Mouse (Mus musculus): ENCODE data around the gene BC028528.

GRCm38 (mm10) chr3:95928261-95928657, 36.5 kb upstream of the BC028528 start:
- TF ChIP-seq POLR2A (IDR thresholded peaks at IDR 0.05; ENCODE audit: low read depth, low read length), result no peak
- no peak for TF ChIP-seq CTCF (IDR thresholded peaks at IDR 0.05; ENCODE audit: extremely low read depth, insufficient read length, insufficient replicate concordance, low read depth, low read length)
